Mouse (Mus musculus) kidney, postnatal 36 days (tissue): Measurements from ENCODE around the gene Gda.

Experiments used
- DNase-seq, 2 experiments: peaks; one replicate each; pipeline ENCODE4 v3.0.0; 2021 to 2022; ENCODE audit warnings: mixed read lengths in 2 of 2

Gene Gda

DNA sequence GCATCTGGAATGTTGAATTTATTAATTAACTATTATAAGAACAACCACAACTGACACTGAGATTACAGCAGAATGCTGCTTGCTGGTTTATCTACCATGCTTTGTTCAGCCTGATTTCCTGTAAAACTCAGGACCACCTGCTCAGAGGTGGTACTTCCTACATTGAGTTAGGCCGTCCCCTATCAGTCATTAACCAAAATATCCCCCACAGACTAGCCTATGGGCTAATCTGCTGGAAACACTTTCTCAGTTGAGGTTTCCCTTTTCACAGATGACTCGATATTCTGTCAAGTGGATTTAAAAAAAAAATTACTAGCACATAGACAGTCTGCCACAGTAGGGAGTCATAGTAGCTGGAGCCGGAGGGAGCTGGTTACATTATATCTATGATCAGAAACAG, 31.5 kb downstream of the Gda start:
- DNase-seq: no peak

DNA sequence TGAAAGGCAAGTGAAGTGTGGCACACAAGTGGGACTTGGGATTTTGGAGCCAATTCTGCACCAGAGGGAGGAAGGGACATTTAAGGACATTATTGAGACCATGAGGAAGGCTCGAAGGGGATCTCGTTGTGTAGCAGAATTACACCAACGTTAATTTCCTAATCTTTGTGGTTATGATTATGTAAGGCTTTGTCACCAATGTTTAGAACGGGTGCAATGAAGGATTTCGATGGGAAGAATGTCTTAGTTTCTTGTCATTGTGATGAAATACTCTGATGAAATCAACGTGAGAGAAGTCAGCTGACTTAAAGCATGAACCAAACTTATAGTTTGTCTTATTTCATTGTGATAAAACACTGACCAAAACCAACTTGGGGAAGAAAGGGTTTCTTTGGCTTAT, 32.4 kb downstream of the Gda start:
- DNase-seq: no peak

DNA sequence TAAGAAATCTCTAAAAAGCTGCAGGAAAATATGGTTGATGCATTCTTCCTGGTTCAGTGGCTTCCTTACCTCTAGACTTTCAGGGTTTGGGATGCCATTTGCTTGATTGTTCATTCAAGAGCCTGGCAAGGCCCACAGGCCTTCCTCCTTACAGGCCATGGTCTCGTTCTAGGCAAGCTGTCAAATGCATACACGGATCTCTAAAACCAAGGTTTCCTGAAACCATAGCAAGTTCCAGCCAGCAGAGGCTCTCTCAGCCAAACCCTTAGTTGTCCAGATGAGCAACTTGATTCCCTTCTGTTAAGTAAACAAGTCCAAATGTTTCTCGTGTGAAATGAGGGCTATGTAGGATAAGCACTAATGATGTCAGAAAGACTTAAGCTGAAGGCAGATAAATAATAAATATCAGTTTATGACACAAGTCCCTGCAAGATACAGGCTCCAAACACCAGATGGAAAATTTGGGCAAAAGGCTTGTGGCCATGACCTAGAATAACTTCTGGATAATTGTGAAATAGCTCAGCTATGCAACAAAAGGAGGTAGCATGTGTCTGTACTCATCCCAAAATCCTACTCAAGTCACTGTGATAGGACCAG, 34.0 kb downstream of the Gda start:
- DNase-seq: no peak

DNA sequence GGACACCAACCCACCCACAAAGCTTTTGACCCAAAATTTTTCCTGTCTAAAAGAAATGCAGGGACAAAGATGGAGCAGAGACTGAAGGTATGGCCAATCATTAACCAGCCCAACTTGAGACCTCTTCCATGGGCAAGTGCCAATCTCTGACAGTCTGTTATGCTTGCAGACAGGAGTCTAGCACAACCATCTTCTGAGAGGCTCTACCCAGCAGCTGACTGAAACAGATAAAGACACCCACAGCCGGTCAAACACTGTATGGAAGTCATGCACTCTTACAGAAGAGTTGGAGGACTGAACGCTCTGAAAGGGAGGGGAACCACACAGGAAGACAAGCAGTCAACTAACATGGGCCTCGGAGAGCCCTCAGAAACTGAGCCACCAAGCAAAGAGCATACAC, 36.7 kb downstream of the Gda start:
- peak; percentile 21 to 30 for DNase-seq

DNA sequence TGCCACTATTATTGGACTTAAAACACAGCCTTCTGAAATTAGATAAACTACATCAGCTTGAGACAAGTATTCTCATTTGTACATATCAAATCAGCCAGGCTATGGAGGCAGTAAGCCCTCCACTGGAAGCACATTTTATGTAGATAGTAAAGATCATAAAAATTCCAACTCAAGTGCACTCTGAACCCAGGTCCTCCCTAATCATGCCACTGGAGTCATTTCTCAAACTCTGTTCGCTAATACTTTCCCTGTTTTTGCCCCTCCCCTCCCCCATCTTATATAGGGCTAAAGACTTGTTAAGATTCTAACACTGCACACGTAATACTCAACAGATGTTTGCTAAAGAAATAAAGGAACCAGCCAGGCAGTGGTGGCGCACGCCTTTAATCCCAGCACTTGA, 39.9 kb downstream of the Gda start:
- no peak for DNase-seq

DNA sequence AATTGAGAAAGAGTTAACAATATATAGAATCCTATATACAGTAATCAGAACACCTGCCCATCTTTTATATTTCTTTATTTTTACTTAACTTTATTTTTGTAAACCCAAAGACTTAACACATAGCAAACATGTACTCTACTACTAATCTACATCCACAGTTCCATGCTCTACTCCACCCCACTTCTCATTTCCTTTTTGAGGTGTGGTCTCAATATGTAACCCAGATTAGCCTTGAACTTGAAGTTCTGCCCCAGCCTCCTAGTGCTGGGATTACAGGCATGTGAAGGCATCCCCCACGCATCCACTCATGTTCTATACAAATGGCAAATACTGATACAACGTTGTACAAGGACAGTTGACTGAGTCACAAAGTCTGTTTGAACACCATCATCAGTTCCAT, 40.4 kb downstream of the Gda start:
- DNase-seq: no peak

DNA sequence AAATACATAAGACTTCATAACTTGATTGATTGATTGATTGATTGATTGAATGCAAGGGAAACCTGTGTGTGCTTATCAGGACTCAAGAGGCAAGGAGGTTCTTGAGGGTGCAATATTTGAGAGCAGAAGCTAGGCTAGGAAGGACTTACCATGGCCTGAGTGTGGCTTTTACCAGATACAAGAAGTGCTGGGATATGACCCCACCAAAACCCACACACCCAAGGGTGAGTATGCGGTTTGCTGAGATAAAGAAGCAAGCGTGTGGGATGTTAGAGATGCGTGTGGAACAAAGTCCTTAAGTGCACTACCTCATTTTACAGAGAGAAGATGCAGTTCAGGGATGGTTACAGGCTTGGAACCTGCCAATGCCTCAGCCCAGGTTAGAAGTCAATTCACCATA, 41.0 kb downstream of the Gda start:
- no peak for DNase-seq

DNA sequence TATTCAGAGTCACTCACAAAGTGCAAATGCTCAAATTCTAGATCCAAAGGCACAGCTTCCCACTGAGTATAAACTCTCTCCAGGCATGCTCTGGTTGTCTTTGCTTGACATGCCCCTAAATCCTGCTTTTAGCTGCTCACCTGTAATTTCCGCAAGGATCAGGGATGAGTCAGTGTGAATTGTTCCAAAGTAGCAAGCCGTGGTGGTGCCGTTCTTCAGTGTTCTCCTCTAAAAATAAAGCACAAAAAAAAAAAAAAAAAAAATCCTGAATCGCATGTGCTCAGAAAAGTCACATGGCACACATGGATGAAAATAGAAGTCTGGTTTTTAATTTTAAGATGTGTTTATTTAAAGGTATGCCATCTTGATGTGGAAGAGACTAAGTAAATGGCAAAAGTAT, 47.9 kb downstream of the Gda start:
- no peak for DNase-seq

DNA sequence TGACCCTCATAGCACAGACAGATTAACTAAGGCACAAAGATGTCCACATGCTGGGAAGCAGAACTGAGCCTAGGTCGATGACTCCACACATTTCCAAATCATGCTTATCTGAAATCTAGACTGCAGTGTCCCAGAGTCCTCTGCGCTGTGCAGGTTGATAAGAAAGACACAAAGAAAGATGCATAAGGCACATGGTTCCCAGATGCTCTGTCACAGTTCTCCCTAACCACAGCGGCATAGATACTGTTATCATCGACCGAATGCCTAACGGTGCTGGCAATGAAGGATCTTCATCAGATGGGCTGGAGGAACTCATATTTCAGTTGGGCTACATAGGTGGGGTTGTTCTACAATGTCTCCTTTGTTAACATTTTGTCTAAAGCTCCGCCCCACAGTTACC, 49.5 kb downstream of the Gda start:
- no peak for DNase-seq

DNA sequence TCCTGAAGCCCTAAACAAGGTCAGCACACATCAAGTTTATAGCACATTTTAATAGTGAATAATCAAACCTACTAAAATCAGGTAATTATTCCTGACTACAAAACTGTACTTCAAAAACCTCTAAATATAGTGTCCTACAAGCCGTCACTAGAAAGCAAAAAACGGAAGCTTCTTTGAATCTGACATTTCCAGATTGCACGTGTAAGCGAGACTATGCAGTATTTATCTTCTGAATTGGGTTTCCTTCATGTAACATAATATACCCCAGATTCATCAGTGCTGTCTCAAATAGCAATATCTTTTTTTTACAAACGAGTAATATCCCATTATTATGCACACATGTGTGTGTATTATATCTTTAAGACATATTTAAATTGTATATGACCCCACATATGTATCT, 54.8 kb downstream of the Gda start:
- DNase-seq: no peak

DNA sequence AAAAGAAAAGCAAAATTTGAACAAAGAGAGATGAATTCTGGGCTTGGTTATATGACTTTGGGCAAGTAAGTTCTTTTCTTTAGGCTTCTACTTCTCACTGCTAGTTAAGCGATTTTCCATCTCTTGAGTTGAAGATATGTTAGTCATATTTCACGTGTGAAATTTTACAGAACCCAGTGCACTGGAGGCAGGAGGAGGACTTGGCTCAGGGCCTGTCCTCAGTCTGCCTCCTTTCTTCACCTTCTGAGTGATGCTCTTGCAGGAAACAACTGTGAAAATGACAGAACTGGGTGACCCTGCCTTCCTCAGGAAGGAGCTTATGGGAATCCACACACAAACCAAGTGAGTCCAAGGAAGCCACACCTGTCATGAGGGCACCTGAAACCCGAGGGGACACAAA, 57.9 kb downstream of the Gda start:
- DNase-seq: no peak

DNA sequence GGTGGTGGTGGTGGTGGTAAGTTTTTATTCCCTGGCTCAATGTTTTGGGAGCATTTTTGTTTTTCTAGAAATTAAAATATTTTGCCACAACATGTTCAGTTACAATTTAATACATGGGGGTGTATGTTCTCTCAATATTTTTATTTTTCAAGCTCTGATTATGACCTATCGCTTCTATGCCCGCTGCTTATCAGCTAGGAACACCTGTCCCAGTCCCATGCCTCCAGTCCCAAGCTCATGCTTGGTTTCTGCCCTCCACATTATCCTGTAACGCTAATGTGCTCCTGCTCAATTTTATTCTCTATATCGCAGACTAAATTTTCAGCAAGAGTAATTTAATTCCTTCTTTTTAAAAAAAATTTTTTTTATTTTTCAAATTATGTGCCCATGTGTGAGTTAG, 64.1 kb downstream of the Gda start:
- no peak for DNase-seq

DNA sequence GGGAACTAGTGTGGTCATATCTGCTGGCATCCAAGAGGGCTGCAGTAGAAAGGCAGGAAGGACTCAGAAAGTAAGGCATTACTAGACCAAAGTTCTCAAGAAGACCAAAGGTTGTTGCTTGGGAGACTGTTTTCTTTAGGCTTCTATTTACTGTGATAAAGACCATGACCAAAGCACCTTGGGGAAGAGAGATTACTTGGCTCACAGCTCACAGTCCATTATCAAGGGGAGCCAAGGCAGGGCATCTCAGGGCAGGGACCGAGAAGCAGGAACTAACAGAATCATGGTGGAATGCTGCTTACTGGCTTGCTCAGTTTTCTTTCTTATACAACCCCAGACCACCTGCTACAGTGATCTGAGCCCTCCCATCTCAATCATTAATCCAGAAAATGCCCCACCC, 65.9 kb downstream of the Gda start:
- DNase-seq: no peak

DNA sequence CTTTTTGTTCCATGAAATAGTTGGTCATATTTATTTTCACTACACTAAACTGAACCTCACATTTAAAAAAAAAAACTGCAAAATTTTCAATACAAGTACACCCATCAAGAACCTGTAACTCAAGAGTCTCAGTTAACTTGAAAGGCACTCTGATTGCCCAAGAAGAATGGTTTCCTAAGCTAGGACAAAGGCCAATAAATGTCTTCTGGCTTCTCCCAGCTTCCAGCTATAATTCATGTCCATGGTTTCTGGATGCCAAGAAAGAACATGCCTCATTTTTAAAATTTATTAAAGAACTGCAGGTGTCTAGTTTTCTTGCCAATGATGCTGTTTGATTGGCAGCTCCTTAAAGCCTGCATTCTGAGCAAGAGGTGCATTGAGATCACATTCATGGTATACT, 75.3 kb downstream of the Gda start:
- DNase-seq: no peak

DNA sequence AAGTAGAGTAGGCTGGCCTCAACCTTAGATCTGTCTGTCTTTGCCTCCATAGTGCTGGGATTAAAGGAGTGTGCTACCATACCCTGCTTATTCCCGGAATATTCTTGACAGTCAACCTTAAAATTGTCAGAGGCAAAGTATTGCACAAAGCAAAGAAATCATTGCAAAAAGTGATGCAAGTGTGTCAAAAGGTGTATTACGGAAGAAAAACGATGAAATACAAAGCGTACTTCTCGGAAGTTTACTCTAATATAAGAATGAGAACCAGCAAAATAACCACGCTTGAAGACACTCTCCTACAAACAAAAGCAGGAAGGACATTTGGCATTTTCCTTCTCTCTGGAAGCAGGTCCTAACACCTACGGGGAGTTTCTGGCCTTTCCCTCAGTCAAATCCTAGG, 76.9 kb downstream of the Gda start:
- no peak for DNase-seq

DNA sequence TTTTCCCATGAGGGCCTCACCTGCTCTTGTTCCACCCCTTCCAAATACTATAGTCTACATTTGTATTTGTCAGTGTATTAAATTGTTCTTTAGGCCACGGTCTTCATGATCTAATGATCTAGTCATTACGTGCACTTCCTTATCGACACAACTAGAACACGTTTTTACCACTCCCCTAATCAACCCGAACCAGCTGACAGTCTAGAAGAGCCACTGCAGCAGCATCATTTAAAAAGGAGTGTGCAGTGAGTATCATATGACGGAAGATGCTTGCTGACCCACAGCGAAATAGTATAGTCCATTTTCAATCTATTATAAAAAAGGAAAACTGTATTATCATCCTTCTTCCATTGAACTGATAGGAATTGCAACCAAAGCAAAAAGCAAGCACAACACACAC, 82.3 kb downstream of the Gda start:
- DNase-seq: no peak

DNA sequence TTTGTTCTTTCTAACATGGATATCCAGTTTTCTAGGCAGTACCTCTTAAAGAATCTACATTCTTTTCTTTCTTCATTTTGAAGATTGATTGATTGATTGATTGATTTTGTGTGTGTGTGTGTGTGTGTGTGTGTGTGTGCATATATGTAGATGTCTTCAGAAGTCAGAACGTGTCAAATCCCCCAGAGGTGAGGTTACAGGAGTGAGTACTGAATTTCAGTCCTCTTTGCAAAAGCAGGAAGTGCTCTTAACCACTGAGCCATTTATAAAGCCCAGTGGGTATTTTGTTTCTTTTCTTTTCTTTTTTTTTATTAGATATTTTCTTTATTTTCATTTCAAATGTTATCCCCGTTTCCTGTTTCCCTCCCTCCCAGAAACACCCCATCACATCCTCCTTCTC, 86.4 kb downstream of the Gda start:
- DNase-seq: no peak

DNA sequence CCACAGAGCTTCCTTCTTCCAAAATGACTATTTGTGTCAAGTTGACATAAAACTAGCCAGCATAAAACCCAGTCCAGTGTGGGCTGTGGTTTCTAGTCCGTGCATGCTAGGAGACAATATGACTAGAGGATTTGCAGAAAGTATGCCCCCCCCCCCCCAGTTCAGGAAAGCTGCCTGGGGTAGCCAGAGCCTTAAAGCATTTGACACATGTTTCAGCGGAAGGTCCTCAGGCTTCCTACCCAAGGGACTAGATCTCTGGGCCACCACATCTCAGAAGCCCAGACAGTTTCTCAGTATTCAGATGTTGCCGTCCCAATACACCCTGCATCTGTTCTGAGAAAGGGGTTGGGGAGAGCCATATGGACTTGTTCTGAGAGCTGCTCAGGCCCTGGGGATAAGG, 89.0 kb downstream of the Gda start:
- DNase-seq: no peak

DNA sequence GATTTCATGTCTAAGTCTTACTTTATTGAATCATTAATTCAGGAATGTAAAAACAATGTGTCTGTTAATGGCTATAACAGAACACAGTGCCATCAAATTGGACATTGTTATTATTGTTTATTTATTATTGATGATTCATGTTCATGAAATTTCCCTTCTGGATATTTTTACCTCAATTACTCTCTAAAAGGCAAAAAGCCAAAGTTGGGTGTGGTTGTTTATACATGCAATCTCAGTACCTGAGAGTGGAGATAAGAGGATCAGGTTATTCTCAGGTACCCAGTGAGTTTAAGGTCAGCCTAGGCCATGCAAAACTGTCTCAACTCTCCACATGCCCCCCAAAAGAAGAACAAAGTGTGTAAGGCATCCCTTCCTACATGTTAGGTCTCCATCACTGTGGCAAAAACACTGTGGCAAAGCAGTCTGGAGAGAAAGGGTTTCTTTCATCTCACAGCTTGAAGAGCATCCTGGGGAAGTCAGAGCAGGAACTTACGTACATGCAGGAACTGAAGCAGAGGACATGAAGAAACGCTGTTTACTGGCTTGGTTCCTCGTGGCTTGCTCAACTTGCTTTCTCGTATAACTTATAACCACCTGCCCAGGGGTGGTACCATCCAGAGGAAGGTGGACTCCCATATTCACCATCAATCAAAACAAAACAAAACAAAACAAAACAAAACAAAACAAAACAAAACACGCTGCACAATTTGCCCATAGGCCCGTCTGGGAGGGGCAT, 89.6 kb downstream of the Gda start:
- no peak for DNase-seq

DNA sequence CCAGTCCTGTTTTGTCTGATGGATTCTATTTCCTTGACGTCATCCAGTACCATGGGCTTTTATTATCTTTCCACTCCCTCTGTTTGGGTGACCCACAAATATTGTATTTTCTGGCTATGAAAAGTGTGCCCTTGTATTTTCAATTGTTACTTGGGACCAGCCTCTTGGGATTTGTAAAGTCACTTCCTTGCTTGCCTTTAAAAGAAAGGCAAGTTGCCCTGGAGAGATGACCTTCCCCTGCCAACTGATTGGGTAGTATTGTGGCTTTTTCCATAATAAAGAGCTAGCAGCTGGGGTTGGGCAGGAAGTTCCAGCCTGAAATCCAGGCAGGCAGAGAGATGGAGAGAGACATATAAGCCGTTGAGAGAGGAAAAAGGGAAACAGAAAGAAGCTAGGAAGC, 91.5 kb downstream of the Gda start:
- DNase-seq: peak in 1 of 2 experiments; percentile 13

DNA sequence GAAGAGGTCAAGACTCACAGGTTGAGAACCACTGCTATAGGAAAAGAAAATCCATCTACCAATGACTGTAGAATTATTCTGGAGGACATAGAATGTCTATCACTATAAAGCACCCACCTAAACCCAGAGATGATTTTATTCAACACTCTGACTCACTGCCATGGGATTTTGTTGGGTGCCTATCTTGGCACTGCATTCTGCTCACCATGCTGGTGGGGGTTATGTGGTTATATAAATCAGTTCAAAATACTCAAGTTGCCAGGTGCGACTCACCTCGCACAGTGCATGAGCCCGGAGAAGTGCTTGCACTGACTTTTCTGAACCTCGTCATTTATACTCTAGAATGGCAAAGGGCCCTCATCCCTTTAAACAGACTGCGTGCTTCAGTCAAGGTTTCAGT, 94.0 kb downstream of the Gda start:
- no peak for DNase-seq

DNA sequence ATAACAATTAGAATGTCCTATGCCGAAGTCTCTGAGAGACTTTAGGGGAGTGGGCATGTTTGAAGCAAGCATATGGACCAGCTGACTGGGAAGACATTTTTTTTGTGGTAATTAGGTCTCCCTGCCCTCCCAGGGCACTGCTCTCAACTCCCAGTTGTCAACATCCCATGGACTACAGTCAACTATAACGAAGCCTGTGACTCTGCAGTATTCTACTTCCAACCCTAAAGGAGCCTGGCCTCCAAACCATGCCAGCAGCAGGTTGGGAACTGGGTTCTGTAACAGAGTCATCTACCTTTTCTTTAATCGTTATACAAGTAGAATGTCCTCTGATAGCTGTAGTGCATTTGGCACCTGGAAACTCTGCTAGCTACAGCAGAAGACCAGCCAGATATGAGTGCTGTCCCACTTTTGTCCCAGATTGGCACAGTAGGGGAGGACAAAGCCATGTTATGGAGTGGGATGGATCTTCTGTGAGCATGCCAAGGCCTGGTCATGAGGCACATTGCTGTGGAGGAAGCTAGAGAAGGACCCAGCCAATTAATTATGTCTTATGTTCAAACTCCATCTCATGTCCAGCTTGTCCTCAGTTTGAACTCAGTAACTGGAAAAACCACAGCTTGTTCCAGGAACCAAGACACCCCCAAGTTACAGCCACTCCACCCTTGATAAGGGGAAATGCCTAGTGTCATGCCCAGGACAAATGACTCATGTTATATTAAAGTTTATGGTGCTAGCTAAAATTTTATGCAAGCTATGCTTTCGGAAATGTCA, 96.6 kb downstream of the Gda start:
- peak in 1 of 2 experiments; percentile 7 for DNase-seq

DNA sequence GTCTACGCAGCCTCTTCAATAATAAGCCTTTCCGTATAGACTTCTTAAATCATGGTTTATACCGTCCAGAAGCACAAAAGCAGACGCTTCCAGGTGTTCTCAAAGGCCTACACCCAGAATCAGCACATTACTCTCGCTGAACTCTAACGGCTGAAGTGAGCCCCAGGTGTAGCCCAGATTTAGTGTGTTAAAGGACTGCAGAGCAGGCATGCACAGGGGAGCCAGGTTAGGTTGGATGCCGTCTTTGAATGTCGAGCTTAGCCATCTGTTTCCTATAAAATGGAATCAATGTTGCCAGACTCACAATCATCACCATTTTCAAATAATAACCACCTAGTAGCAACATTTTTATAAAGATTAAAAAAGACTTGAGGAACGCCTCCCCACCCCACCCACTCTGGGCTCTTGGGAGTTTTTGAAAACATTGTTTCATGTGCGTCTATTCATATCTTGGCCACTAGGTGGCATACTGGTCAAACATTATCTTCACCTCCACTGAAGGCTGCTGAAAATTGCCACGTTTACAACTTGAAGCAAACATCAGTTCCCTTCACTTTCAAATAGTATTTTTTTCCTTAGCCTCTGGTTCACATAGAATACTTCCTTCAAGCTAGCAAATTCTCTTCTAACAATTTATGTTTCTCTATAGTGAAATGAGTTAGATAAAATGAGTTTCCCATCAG, 100.0 kb downstream of the Gda start:
- DNase-seq: peak; percentile 28 to 59
